Mouse (Mus musculus) CH12.LX (cell line): ENCODE measurements around the gene Pprc1. TPM values are rescaled to one million over a fixed set of nuclear protein-coding genes. Genes with fewer than 3 reads are reported as not detected.

Source experiments
- DNase-seq: peaks from one replicate; pipeline ENCODE4 v3.0.0-alpha.2; 2013; ENCODE audit errors: extremely low read depth
- H3K27ac ChIP-seq: 2 replicates; pipeline ENCODE4 v1.5.1; 2012; ENCODE audit warnings: low read depth, mild to moderate bottlenecking, control low read depth, moderate library complexity; ENCODE audit not compliant: insufficient read depth
- H3K27me3 ChIP-seq: replicated peaks from 2 replicates; pipeline ENCODE3; 2012; ENCODE audit warnings: inconsistent platforms
- H3K36me3 ChIP-seq, 2 experiments: replicated peaks in 1 of 2; 2 replicates each; pipeline versions ENCODE3 to v1.6.1; 2012; ENCODE audit warnings: inconsistent platforms in 1 of 2, low read length in 1 of 2, mild to moderate bottlenecking in 1 of 2, mixed read lengths in 1 of 2, moderate library complexity in 1 of 2; ENCODE audit not compliant: control insufficient read depth in 1 of 2, insufficient read depth in 1 of 2
- H3K4me1 ChIP-seq, 2 experiments: 2 replicates each; pipeline ENCODE4 v1.6.1; 2012; ENCODE audit warnings: inconsistent platforms in 1 of 2, moderate library complexity in 1 of 2; ENCODE audit not compliant: insufficient read depth in 2 of 2, control insufficient read depth in 1 of 2
- H3K4me2 ChIP-seq: 2 replicates; pipeline ENCODE4 v1.6.1; 2012; ENCODE audit warnings: low read depth, mild to moderate bottlenecking, control low read depth; ENCODE audit not compliant: poor library complexity, insufficient read depth, severe bottlenecking
- H3K4me3 ChIP-seq, 3 experiments: fragments of 150-350 bp in 1 of 3; sonication (generic) in 1 of 3; replicated peaks in 1 of 3; 2 replicates each; pipeline versions ENCODE3 to v1.5.1; 2011 to 2012; ENCODE audit warnings: low read depth in 2 of 3, low read length in 2 of 3, mild to moderate bottlenecking in 2 of 3, moderate library complexity in 2 of 3, control low read depth in 1 of 3, improper control_type of control experiment in 1 of 3, inconsistent platforms in 1 of 3, mixed read lengths in 1 of 3; ENCODE audit not compliant: poor library complexity in 1 of 3
- H3K79me2 ChIP-seq: replicated peaks from 2 replicates; pipeline ENCODE4 v1.6.1; 2012; ENCODE audit warnings: mild to moderate bottlenecking, moderate library complexity; ENCODE audit not compliant: control insufficient read depth, poor library complexity, insufficient read depth, severe bottlenecking; ENCODE audit errors: extremely low read depth
- H3K9ac ChIP-seq: 2 replicates; pipeline ENCODE4 v1.6.1; 2012; ENCODE audit warnings: low read depth, mild to moderate bottlenecking, control low read depth, moderate library complexity; ENCODE audit not compliant: insufficient read depth
- H3K9me3 ChIP-seq: replicated peaks from 2 replicates; pipeline ENCODE3; 2012; ENCODE audit warnings: low read length, inconsistent platforms, mixed read lengths
- CHD1 ChIP-seq: IDR thresholded peaks from 2 replicates; pipeline ENCODE4 v1.6.1; 2012; ENCODE audit warnings: low read depth, low read length, improper control_type of control experiment, inconsistent platforms
- CHD2 ChIP-seq: IDR thresholded peaks from 2 replicates; pipeline ENCODE4 v1.6.1; 2011; ENCODE audit warnings: low read length, improper control_type of control experiment
- CTCF ChIP-seq, 2 experiments: IDR thresholded peaks in 1 of 2; conservative IDR thresholded peaks in 1 of 2; 2 replicates each; pipeline ENCODE4 v1.5.1; 2011 to 2012; ENCODE audit warnings: low read depth in 2 of 2, low read length in 2 of 2, improper control_type of control experiment in 1 of 2, inconsistent platforms in 1 of 2, mild to moderate bottlenecking in 1 of 2, moderate library complexity in 1 of 2
- E2F4 ChIP-seq: IDR thresholded peaks from 2 replicates; pipeline ENCODE4 v1.6.1; 2011; ENCODE audit warnings: low read depth, low read length, improper control_type of control experiment; ENCODE audit not compliant: insufficient replicate concordance
- ELF1 ChIP-seq: IDR thresholded peaks from 2 replicates; pipeline ENCODE4 v1.6.1; 2014; ENCODE audit warnings: low read depth, mild to moderate bottlenecking, inconsistent platforms, low read length, improper control_type of control experiment
- EP300 ChIP-seq: IDR thresholded peaks from 2 replicates; pipeline ENCODE4 v1.6.1; 2011; ENCODE audit warnings: low read length, improper control_type of control experiment
- ETS1 ChIP-seq: conservative IDR thresholded peaks from 2 replicates; pipeline ENCODE4 v1.6.1; 2012; ENCODE audit warnings: low read depth, mild to moderate bottlenecking, inconsistent platforms, low read length, improper control_type of control experiment, moderate library complexity
- GABPA ChIP-seq: IDR thresholded peaks from 2 replicates; pipeline ENCODE4 v1.6.1; 2012; ENCODE audit warnings: low read depth, low read length, improper control_type of control experiment, inconsistent platforms; ENCODE audit not compliant: insufficient replicate concordance
- HCFC1 ChIP-seq: IDR thresholded peaks from 2 replicates; pipeline ENCODE4 v1.6.1; 2012; ENCODE audit warnings: low read depth, mild to moderate bottlenecking, inconsistent platforms, low read length, improper control_type of control experiment
- IRF4 ChIP-seq: IDR thresholded peaks from 2 replicates; pipeline ENCODE4 v1.6.1; 2014; ENCODE audit warnings: low read depth, mild to moderate bottlenecking, inconsistent platforms, low read length, improper control_type of control experiment
- JUN ChIP-seq: IDR thresholded peaks from 2 replicates; pipeline ENCODE4 v1.6.1; 2011; ENCODE audit warnings: low read depth, mild to moderate bottlenecking, low read length, improper control_type of control experiment, moderate library complexity; ENCODE audit not compliant: insufficient read depth
- JUND ChIP-seq: conservative IDR thresholded peaks from 2 replicates; pipeline ENCODE4 v1.6.1; 2011; ENCODE audit warnings: low read depth, low read length, improper control_type of control experiment
- KAT2A ChIP-seq: IDR thresholded peaks from 2 replicates; pipeline ENCODE4 v1.6.1; 2012; ENCODE audit warnings: low read length, improper control_type of control experiment, inconsistent platforms; ENCODE audit not compliant: insufficient replicate concordance
- MAFK ChIP-seq: IDR thresholded peaks from 2 replicates; pipeline ENCODE4 v1.6.1; 2011; ENCODE audit warnings: low read length, improper control_type of control experiment; ENCODE audit not compliant: insufficient replicate concordance
- MAX ChIP-seq: IDR thresholded peaks from 2 replicates; pipeline ENCODE4 v1.6.1; 2011; ENCODE audit warnings: low read length, improper control_type of control experiment
- MAZ ChIP-seq: IDR thresholded peaks from 2 replicates; pipeline ENCODE4 v1.6.1; 2012; ENCODE audit warnings: low read depth, mild to moderate bottlenecking, inconsistent platforms, low read length, improper control_type of control experiment, moderate library complexity
- MEF2A ChIP-seq: IDR thresholded peaks from 2 replicates; pipeline ENCODE4 v1.6.1; 2014; ENCODE audit warnings: low read depth, mild to moderate bottlenecking, inconsistent platforms, low read length, improper control_type of control experiment, borderline replicate concordance
- MXI1 ChIP-seq: IDR thresholded peaks from 2 replicates; pipeline ENCODE4 v1.6.1; 2011; ENCODE audit warnings: mild to moderate bottlenecking, low read depth, low read length, improper control_type of control experiment
- MYC ChIP-seq: IDR thresholded peaks from 2 replicates; pipeline ENCODE4 v1.6.1; 2011; ENCODE audit warnings: low read depth, mild to moderate bottlenecking, improper control_type of control experiment, low read length
- NELFE ChIP-seq: IDR thresholded peaks from 2 replicates; pipeline ENCODE4 v1.6.1; 2011; ENCODE audit warnings: low read depth, low read length, improper control_type of control experiment
- NRF1 ChIP-seq: IDR thresholded peaks from 2 replicates; pipeline ENCODE4 v1.6.1; 2014; ENCODE audit warnings: low read depth, mild to moderate bottlenecking, inconsistent platforms, low read length, improper control_type of control experiment, moderate library complexity
- PAX5 ChIP-seq: IDR thresholded peaks from 2 replicates; pipeline ENCODE4 v1.6.1; 2012; ENCODE audit warnings: low read length, inconsistent platforms, mixed read lengths
- POLR2A ChIP-seq: IDR thresholded peaks from 2 replicates; pipeline ENCODE4 v1.6.1; 2011; ENCODE audit warnings: low read depth, mild to moderate bottlenecking, improper control_type of control experiment, low read length
- POLR2AphosphoS2 ChIP-seq: IDR thresholded peaks from 2 replicates; pipeline ENCODE4 v1.6.1; 2011; ENCODE audit warnings: low read depth, low read length, improper control_type of control experiment
- RAD21 ChIP-seq: IDR thresholded peaks from 2 replicates; pipeline ENCODE4 v1.6.1; 2011; ENCODE audit warnings: low read depth, mild to moderate bottlenecking, low read length, improper control_type of control experiment, moderate library complexity
- RCOR1 ChIP-seq: conservative IDR thresholded peaks from 2 replicates; pipeline ENCODE4 v1.6.1; 2012; ENCODE audit warnings: low read depth, mild to moderate bottlenecking, inconsistent platforms, low read length, improper control_type of control experiment
- SIN3A ChIP-seq: IDR thresholded peaks from 2 replicates; pipeline ENCODE4 v1.6.1; 2012; ENCODE audit warnings: low read length, improper control_type of control experiment, inconsistent platforms
- SMC3 ChIP-seq: IDR thresholded peaks from 2 replicates; pipeline ENCODE4 v1.6.1; 2011; ENCODE audit warnings: low read depth, low read length, improper control_type of control experiment
- TCF12 ChIP-seq: IDR thresholded peaks from 2 replicates; pipeline ENCODE4 v1.6.1; 2014; ENCODE audit warnings: low read depth, mild to moderate bottlenecking, inconsistent platforms, low read length, improper control_type of control experiment
- UBTF ChIP-seq: IDR thresholded peaks from 2 replicates; pipeline ENCODE4 v1.6.1; 2012; ENCODE audit warnings: low read depth, mild to moderate bottlenecking, inconsistent platforms, low read length, improper control_type of control experiment, moderate library complexity
- USF2 ChIP-seq: conservative IDR thresholded peaks from 2 replicates; pipeline ENCODE4 v1.6.1; 2011; ENCODE audit warnings: low read depth, low read length, improper control_type of control experiment
- ZC3H11A ChIP-seq: IDR thresholded peaks from 2 replicates; pipeline ENCODE4 v1.6.1; 2012; ENCODE audit warnings: low read depth, mild to moderate bottlenecking, inconsistent platforms, low read length, improper control_type of control experiment
- ZKSCAN1 ChIP-seq: IDR thresholded peaks from 2 replicates; pipeline ENCODE4 v1.6.1; 2012; ENCODE audit warnings: low read depth, inconsistent platforms, low read length, improper control_type of control experiment, borderline replicate concordance
- ZMIZ1 ChIP-seq: IDR thresholded peaks from 2 replicates; pipeline ENCODE4 v1.6.1; 2012; ENCODE audit warnings: low read depth, mild to moderate bottlenecking, inconsistent platforms, low read length, improper control_type of control experiment
- dilution Hi-C: fragments of 300-500 bp; cut with MboI; formaldehyde crosslinking; loops from 2 replicates; pipeline ENCODE4 v1.14.3; 2020; ENCODE audit warnings: low sequenced_read_pairs; ENCODE audit not compliant: extremely low pct_unique_long_range_greater_than_20kb, extremely low pct_ligation_motif_present
- in situ Hi-C: fragments of 300-500 bp; cut with MboI; formaldehyde crosslinking; loops from 3 replicates; pipeline ENCODE4 v1.14.3; 2019; ENCODE audit warnings: low sequenced_read_pairs, low pct_ligation_motif_present, low pct_unique_long_range_greater_than_20kb, mixed read lengths
- polyA plus RNA-seq: library from polyadenylated mRNA; unstranded; fragments of >175 nt; gene quantifications from 2 replicates; pipeline ENCODE4 v1.2.1, GENCODE M21; 2012; ENCODE audit warnings: low read depth; ENCODE audit not compliant: insufficient read length
- total RNA-seq, 2 experiments: library from RNA; depleted of rRNA; stranded (reverse); fragments of 300-350 nt in 1 of 2; fragments of >200 nt in 1 of 2; gene quantifications; 2 replicates each; pipeline ENCODE4 v1.2.3; 2012 to 2014

Gene Pprc1
- total and polyA plus RNA-seq, 3 experiments = 13.0 to 68.7 (median 21.2) TPM

GRCm38 (mm10) chr19:46042476-46043011, 2.1 kb upstream of the Pprc1 start:
- H3K79me2 ChIP-seq = peaks cover 51% of the 10 kb centered on the region
- H3K27ac ChIP-seq = peak overlapping the region; percentile 89
- peak overlapping the region; percentile 81; the same call in 1 of the 2 replicates for H3K9ac ChIP-seq
- H3K27me3 ChIP-seq = peaks cover 22% of the 10 kb centered on the region
- H3K4me2 ChIP-seq = peak overlapping the region; percentile 89
- H3K4me3 ChIP-seq = peak overlapping the region; percentile 20 to 84 (median 28)
- no peaks in the 10 kb centered on the region for H3K9me3 ChIP-seq
- in situ Hi-C loops = no loop called here
- TF ChIP-seq HCFC1 (no peak; the same call in 1 of the 2 replicates), TCF12 (0 out of 2 replicates have a peak, but pooled peaks have one; percentile 30), MAX (peak; percentile 90), ETS1 (no peak), ELF1 (no peak), NELFE (peak; percentile 46), JUND (no peak), MEF2A (no peak), POLR2AphosphoS2 (no peak), PAX5 (no peak), ZC3H11A (no peak), MAFK (no peak), MAZ (0 out of 2 replicates have a peak, but pooled peaks have one; percentile 34), NRF1 (no peak), ZMIZ1 (no peak), USF2 (no peak), GABPA (no peak), KAT2A (no peak), IRF4 (no peak), RCOR1 (no peak), ZKSCAN1 (no peak), MYC (peak; percentile 91), E2F4 (no peak), SIN3A (no peak; the same call in none of the 2 replicates), JUN (no peak), POLR2A (0 out of 2 replicates have a peak, but pooled peaks have one; percentile 44), EP300 (no peak), MXI1 (no peak; the same call in 1 of the 2 replicates), CHD2 (no peak), RAD21 (no peak), CHD1 (peak; percentile 7; the same call in 1 of the 2 replicates), UBTF (no peak), CTCF (conservative IDR thresholded peaks at IDR 0.05 in 1 of 2, IDR thresholded peaks at IDR 0.05 in 1 of 2; ENCODE audit: low read depth in 2 of 2, low read length in 2 of 2) (no peak), SMC3 (no peak)
- peaks cover 8 to 44% of the 10 kb centered on the region in 2 experiments for H3K4me1 ChIP-seq
- peak; percentile 66 for DNase-seq
- dilution Hi-C loops = no loop called here
- H3K36me3 ChIP-seq = no peaks in the 10 kb centered on the region
